ENCODE assay signal across 19 mouse cellular contexts in genomic region chr4:83198123-83198522, GRCm38 (mm10).
"Had no signal": no experiment of that assay in that cellular context is flagged by ENCODE, and none has a peak within 500 bp of the region (broad histone marks: within the 10 kb centered on the region; RNA-seq: fewer than 3 reads in every experiment).

No protein-coding gene starts in this region.

- H3K9me3 ChIP-seq: lung, embryonic 15.5 days; megakaryocyte, embryonic 14.5 days; midbrain, embryonic 13.5 days; midbrain, embryonic 15.5 days; neural tube, embryonic 12.5 days had no signal

- H3K27me3 ChIP-seq: lung, embryonic 15.5 days; midbrain, embryonic 13.5 days; midbrain, embryonic 15.5 days; neural tube, embryonic 12.5 days had no signal

- H3K9ac ChIP-seq: liver, postnatal 0 days; lung, embryonic 15.5 days; midbrain, embryonic 13.5 days; midbrain, embryonic 15.5 days; neural tube, embryonic 12.5 days had no signal

- DNase-seq: liver, postnatal 0 days; lung, adult 2 months; lung, postnatal 14 days; lung, postnatal 36 days; retina, postnatal 1 day; right cerebral cortex, postnatal 25 days; right cerebral cortex, postnatal 4 days; spleen, adult 18-20 months; thymus, adult 18-20 months; thymus, postnatal 14 days; thymus, postnatal 36 days had no signal

- H3K4me2 ChIP-seq: lung, embryonic 15.5 days; midbrain, embryonic 11.5 days; midbrain, embryonic 13.5 days; midbrain, embryonic 15.5 days; neural tube, embryonic 12.5 days had no signal

- ATAC-seq: liver, postnatal 0 days; lung, postnatal 0 days; midbrain, embryonic 13.5 days; midbrain, embryonic 15.5 days had no signal

- H3K4me1 ChIP-seq: lung, embryonic 15.5 days; megakaryocyte, embryonic 14.5 days; midbrain, embryonic 13.5 days; midbrain, embryonic 15.5 days; neural tube, embryonic 12.5 days had no signal

- H3K4me3 ChIP-seq: lung, embryonic 15.5 days; megakaryocyte, embryonic 14.5 days; midbrain, embryonic 13.5 days; midbrain, embryonic 15.5 days; neural tube, embryonic 12.5 days had no signal

- H3K27ac ChIP-seq: lung, embryonic 15.5 days; macrophage; midbrain, embryonic 13.5 days; midbrain, embryonic 15.5 days; neural tube, embryonic 12.5 days had no signal

- H3K36me3 ChIP-seq: lung, embryonic 15.5 days; midbrain, embryonic 13.5 days; midbrain, embryonic 15.5 days; neural tube, embryonic 12.5 days had no signal
